Mouse (Mus musculus) liver, adult 2 months (tissue): ENCODE results near the gene Hic1.

Experiments used
- CTCF ChIP-seq: fragments of 200-500 bp; IDR thresholded peaks from 2 replicates; pipeline ENCODE4 v1.5.1; 2011; ENCODE audit warnings: low read depth, low read length, control low read depth
- POLR2A ChIP-seq: fragments of 200-500 bp; IDR thresholded peaks from 2 replicates; pipeline ENCODE4 v1.6.1; 2011; ENCODE audit warnings: low read length, control low read depth; ENCODE audit not compliant: insufficient read depth; ENCODE audit errors: extremely low read depth

GRCm38 (mm10) chr11:75132278-75132677 lies 37.0 kb downstream of the Hic1 start:
- TF ChIP-seq CTCF, result 0 out of 2 replicates have a peak, but pooled peaks have one; percentile 14
- no peak for TF ChIP-seq POLR2A
